Mouse (Mus musculus): ENCODE measurements around the gene Mvd.

DNA sequence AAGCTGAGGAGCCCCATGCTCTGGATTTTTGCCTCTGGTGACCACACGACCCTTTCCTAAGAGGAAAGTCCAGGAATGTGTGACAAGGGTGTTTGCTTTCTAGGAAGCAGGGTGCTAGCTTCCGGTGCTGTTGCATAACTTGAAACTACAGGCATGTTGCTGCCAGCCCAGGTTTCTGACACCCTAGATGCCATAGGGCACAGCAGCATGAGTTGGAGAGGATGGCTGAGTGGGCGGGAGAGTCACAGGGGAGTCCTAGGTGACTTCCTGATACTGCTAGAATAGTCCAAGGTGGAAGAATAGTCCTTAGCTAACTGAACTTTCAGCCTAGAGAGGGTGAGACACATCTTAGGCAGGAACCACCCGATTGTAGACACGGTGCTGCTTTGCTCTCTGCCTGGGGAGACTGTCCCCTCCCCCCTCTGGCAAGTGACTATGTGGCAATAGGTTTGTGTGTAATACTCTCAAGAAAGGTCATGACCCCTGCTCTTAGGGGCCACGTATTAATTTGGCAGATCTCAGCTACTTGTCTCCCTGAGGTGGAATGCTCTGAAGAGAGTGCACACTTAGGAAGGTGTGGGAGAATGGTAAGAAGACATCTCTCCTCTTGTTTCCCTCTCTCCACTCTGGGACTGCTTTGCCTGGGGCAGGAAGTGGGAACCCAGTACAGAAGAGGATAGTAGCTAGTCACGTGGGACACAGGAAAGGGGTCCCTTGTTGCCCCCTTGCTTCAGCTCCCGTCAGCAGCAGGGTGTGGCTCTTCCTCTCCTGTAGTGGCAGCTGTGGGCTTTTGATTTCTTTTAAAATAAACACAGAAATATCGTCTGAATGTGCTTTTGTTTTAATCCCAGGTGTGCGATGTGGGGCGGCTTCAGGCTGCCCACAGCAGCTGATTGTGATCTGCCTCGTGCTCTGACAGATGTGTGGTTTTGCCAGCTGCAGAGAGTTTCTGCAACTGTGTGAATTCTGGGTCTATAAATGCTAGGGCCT is 20.7 kb upstream of the Mvd start:
- TF ChIP-seq CTCF (IDR thresholded peaks at IDR 0.05; ENCODE audit: borderline replicate concordance, insufficient read depth, low read length) (no peak), POLR2A (IDR thresholded peaks at IDR 0.05; ENCODE audit: low read depth, low read length) (no peak)
